Mouse (Mus musculus) G1E (cell line): ENCODE data around the gene Gnas.

Source experiments
- CTCF ChIP-seq: IDR thresholded peaks from 2 replicates; pipeline ENCODE4 v1.5.1; 2012; ENCODE audit warnings: low read depth, low read length, inconsistent platforms, mixed read lengths
- POLR2AphosphoS5 ChIP-seq: IDR thresholded peaks from 2 replicates; pipeline ENCODE4 v1.6.1; 2012; ENCODE audit warnings: low read depth, low read length, inconsistent platforms; ENCODE audit not compliant: insufficient replicate concordance

DNA sequence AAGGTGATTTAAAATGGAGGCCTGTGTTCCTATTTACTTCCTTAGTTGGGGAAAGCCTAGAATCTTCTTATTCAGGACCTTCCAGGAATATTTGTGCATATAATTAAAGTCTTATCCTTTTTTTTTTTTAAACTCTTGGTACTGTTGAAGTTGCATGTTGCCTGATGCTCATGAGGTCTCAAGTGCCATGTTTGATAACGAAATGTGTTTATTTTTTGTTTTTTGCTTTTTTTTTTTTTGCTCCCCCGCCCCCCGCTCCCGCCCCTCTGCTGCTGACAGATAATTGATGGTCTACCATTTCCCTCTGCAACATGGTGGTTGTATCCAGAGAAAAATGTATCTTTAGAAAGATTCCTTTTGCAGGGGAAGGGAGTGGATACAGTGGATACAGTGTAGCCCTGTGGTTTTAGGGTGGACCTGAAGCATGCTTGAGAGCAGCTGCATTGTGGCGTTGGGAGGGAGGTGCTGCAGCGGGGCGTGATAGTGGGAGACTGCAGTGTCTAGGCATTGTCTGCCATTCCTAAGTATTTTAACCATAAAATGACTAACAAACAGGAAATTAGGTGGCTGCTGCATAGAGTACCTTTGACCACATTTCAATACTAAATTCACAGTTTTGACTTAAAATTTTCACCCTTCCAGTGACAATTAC lies 49.2 kb downstream of the Gnas start:
- no peak for TF ChIP-seq CTCF
- TF ChIP-seq POLR2AphosphoS5: no peak
